Mouse (Mus musculus) cerebellum, adult 2 months (tissue): ENCODE data around the gene Nrxn2.

Experiments
- CTCF ChIP-seq: fragments of 200-500 bp; IDR thresholded peaks from 2 replicates; pipeline ENCODE4 v1.5.1; 2011; ENCODE audit warnings: low read depth, mild to moderate bottlenecking, control low read depth, low read length, moderate library complexity, borderline replicate concordance; ENCODE audit not compliant: insufficient read depth
- POLR2A ChIP-seq: fragments of 200-500 bp; IDR thresholded peaks from 2 replicates; pipeline ENCODE4 v1.6.1; 2011; ENCODE audit warnings: low read length, control low read depth, borderline replicate concordance; ENCODE audit not compliant: insufficient read depth

DNA sequence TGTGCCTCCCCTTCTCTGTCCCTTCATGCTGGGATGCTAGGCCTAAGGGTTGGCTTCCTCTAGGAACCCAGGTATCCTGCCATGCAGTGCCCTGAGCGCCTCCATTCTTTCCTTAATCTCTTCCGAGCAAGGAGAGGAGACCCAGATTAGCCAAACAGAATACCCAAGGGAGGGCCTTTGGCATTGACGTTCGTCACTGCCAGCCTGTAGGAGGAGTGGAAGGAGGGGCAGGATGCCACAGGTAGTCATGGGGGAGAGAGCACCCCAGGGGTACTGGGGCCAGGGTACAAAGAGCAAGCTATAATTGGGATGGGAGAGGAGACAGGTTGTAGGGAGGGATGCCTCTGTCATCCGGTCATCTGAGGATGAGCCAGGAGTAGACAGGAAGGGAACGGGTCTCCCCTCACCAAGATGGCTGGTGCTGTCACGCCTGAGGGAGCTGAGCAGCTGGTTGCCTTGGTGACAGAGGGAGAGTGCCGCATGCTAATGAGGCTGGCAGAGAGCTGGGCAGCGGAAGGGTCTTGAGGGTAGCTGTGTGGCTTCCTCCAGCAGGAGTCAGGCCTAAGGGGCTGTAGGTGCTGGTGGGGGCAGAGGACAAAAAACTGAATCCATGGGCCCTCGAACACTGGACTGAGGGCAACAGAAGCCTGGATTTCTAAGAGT, 27.4 kb downstream of the Nrxn2 start:
- no peak for TF ChIP-seq CTCF
- no peak for TF ChIP-seq POLR2A
